Mouse (Mus musculus) ovary, postnatal 36 days (tissue): ENCODE data around the gene Cabp1.
A peak's percentile ranks its signal among the peaks of the same experiment; 100 is the strongest.

Experiments
- DNase-seq: peaks from one replicate; pipeline ENCODE4 v3.0.0; 2022; ENCODE audit warnings: low spot score, mixed read lengths

The Cabp1 gene

GRCm38 (mm10) chr5:115126578-115127312 lies 67.4 kb downstream of the Cabp1 start:
- DNase-seq: no peak

GRCm38 (mm10) chr5:115125211-115125871 lies 68.8 kb downstream of the Cabp1 start:
- DNase-seq: peak; percentile 82

GRCm38 (mm10) chr5:115124690-115125089 lies 69.5 kb downstream of the Cabp1 start:
- no peak for DNase-seq

GRCm38 (mm10) chr5:115120978-115121377 lies 73.2 kb downstream of the Cabp1 start:
- no peak for DNase-seq

- DNase-seq: peak; percentile 91
Measured at GRCm38 (mm10) chr5:115118961-115119570, 75.1 kb downstream of the Cabp1 start, which contains the start of gene Acads. TSS of gene Acads (minus strand) at chr5:115119346.
